Mouse (Mus musculus) midbrain, postnatal 0 days (tissue): ENCODE data around the gene Tyk2. TPM values are rescaled to one million over a fixed set of nuclear protein-coding genes. Genes with fewer than 3 reads are reported as not detected.

Experiments
- ATAC-seq: fragments of 200-750 bp; cut with Nextera tagmentation; 2 replicates; pipeline ENCODE4 v1.8.0; 2017; ENCODE audit warnings: moderate number of reproducible peaks, mild to moderate bottlenecking, moderate TSS enrichment, moderate library complexity; ENCODE audit not compliant: low FRiP score
- DNase-seq: peaks from one replicate; pipeline ENCODE4 v3.0.0-alpha.2; 2015; ENCODE audit warnings: low spot score
- H3K27ac ChIP-seq: fragments of 300-500 bp; sonication (generic); 2 replicates; pipeline ENCODE4 v1.5.1; 2014; ENCODE audit warnings: low read depth, mild to moderate bottlenecking, low read length, mixed read lengths
- H3K27me3 ChIP-seq: fragments of 300-500 bp; sonication (generic); 2 replicates; pipeline ENCODE4 v1.6.1; 2014; ENCODE audit warnings: low read length, control low read depth, mixed read lengths; ENCODE audit not compliant: insufficient read depth
- H3K36me3 ChIP-seq: fragments of 300-500 bp; sonication (generic); 2 replicates; pipeline ENCODE4 v1.6.1; 2014; ENCODE audit warnings: low read length, control low read depth, mixed read lengths; ENCODE audit not compliant: insufficient read depth
- H3K4me1 ChIP-seq: fragments of 300-500 bp; sonication (generic); 2 replicates; pipeline ENCODE4 v1.6.1; 2014; ENCODE audit warnings: mild to moderate bottlenecking, control low read depth, antibody characterized with exemption, low read length, mixed read lengths; ENCODE audit not compliant: insufficient read depth
- H3K4me2 ChIP-seq: fragments of 300-500 bp; sonication (generic); 2 replicates; pipeline ENCODE4 v1.6.1; 2014; ENCODE audit warnings: low read depth, mild to moderate bottlenecking, low read length, mixed read lengths; ENCODE audit not compliant: poor library complexity, severe bottlenecking
- H3K4me3 ChIP-seq: fragments of 300-500 bp; sonication (generic); 2 replicates; pipeline ENCODE4 v1.5.1; 2014; ENCODE audit warnings: low read depth, mild to moderate bottlenecking, low read length, moderate library complexity
- H3K9ac ChIP-seq: fragments of 300-500 bp; sonication (generic); replicated peaks from 2 replicates; pipeline ENCODE4 v1.6.1; 2014; ENCODE audit warnings: mild to moderate bottlenecking, low read length, moderate library complexity, mixed read lengths; ENCODE audit not compliant: poor library complexity, severe bottlenecking
- H3K9me3 ChIP-seq: fragments of 300-500 bp; sonication (generic); 2 replicates; pipeline ENCODE4 v1.6.1; 2016; ENCODE audit warnings: low read length, control low read depth
- CTCF ChIP-seq: IDR thresholded peaks from 2 replicates; pipeline ENCODE4 v1.5.1; 2016; ENCODE audit warnings: antibody characterized with exemption, mild to moderate bottlenecking
- WGBS: fragments of 180-500 bp; shearing (Covaris S2); extraction: QIAGEN DNeasy Blood & Tissue Kit; methylation state at CpG from one replicate; pipeline ENCODE4 v1.1.7; 2014; 5-methylcytosine and 5-hydroxymethylcytosine counted together
- polyA plus RNA-seq: library from polyadenylated mRNA; unstranded; fragments of >200 nt; fragmentation: Nextera tagmentation; extraction: Ambion mirVana; gene quantifications from 2 replicates; pipeline ENCODE4 v1.2.1, GENCODE M21; 2015
- total RNA-seq: library from RNA; depleted of rRNA; stranded (reverse); fragments of >200 nt; gene quantifications from 2 replicates; pipeline ENCODE4 v1.2.3, GENCODE M21; 2014

The Tyk2 gene
- total and polyA plus RNA-seq, 2 experiments from 2014 or later = 4.8 to 9.9 TPM

- Histone ChIP-seq H3K4me3 (peak overlapping the region; percentile 65), H3K9ac (peak overlapping the region; percentile 67), H3K36me3 (peaks cover 27% of the 10 kb centered on the region), H3K27me3 (no peaks in the 10 kb centered on the region), H3K9me3 (no peaks in the 10 kb centered on the region), H3K4me2 (peak overlapping the region; percentile 84), H3K27ac (peak overlapping the region; percentile 92), H3K4me1 (peaks cover 9% of the 10 kb centered on the region)
- ATAC-seq = peak; percentile 18; the same call in 1 of the 2 replicates
- no peak for TF ChIP-seq CTCF
- WGBS = 2% methylated on average over 24 of the region's 24 CpGs
- DNase-seq = no peak
Observed at GRCm38 (mm10) chr9:21090972-21091706, 39.9 kb downstream of the Tyk2 start.

DNA sequence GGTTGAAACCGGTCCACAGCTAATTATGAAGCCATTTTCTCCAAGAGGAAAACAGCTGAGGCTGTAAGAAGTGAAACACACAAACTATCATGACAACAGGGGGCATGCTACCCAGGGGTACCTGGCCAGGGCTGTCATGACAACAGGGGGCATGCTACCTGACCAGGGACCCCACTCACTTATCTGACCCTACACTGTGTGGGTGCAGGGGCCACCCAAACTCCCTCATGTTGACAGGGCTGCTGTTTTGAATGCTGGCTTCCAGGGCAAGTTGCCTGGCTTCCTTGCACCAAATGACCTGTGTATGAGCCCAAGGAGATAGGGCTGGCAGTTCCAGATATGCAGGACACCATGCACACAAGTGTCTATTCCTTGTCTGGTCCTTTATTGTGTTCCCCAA lies 40.5 kb downstream of the Tyk2 start:
- H3K4me2 ChIP-seq = peak overlapping the region; percentile 84
- H3K9ac ChIP-seq = peak overlapping the region; percentile 67; the same call in 1 of the 2 replicates
- 90% methylated on average over 1 of the region's 1 CpGs for WGBS

DNA sequence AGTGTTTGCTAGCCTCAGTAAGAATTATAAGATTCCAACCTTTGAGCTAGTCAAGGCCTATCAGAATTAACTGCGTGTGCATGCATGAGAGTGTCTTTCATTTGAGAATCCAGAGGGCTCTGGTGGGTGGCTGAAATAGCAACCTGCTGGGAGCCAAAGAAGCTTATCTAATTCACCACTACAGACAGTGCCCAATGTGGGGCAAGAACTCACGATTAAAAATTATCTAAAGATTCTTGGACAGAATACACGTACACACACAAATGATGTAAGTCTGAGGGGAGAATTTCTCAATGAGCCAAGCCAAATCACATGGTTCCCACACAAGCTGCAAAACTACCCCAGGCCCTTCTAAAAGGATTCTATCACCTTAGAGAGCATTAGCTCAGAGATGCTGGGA lies 47.7 kb downstream of the Tyk2 start:
- H3K9ac ChIP-seq = no peak overlapping the region

More for the DNA sequence above, 40.5 kb downstream of the Tyk2 start:
- no peaks in the 10 kb centered on the region for H3K9me3 ChIP-seq
- ATAC-seq = no peak
- H3K36me3 ChIP-seq = peaks cover 31% of the 10 kb centered on the region
- no peaks in the 10 kb centered on the region for H3K27me3 ChIP-seq
- DNase-seq = no peak
- no peak for TF ChIP-seq CTCF
- H3K27ac ChIP-seq = no peak overlapping the region; the same call in 1 of the 2 replicates
- peaks cover 9% of the 10 kb centered on the region for H3K4me1 ChIP-seq
- peak overlapping the region; percentile 65 for H3K4me3 ChIP-seq

DNA sequence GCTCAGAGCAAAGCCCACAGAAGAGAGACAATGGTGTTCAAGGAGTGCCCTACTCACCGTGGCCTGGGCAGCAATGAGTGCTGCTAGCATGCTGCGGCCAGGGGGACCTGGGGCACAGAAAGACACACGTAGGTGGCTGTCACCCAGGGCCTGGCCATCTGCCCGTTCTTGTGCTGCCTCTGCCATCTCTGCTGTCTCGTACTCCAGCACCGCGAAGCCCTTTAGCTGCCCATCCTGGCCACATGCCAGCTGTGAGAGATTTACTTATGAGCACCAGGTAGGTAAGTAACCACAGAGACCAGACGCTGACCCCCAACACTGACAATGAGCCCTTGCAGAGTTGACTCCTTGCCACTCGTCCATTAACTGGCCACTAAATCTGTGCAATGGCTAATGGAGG lies 49.9 kb downstream of the Tyk2 start:
- ATAC-seq = no peak
- Histone ChIP-seq H3K9ac (no peak overlapping the region), H3K36me3 (peaks cover 62% of the 10 kb centered on the region), H3K4me2 (no peak overlapping the region), H3K9me3 (no peaks in the 10 kb centered on the region), H3K27me3 (no peaks in the 10 kb centered on the region), H3K4me1 (no peaks in the 10 kb centered on the region), H3K27ac (no peak overlapping the region), H3K4me3 (no peak overlapping the region)
- DNase-seq = no peak
- 88% methylated on average over 9 of the region's 9 CpGs for WGBS
- TF ChIP-seq CTCF = no peak

More for the DNA sequence above, 47.7 kb downstream of the Tyk2 start:
- Histone ChIP-seq H3K9me3 (no peaks in the 10 kb centered on the region), H3K4me3 (no peak overlapping the region), H3K4me1 (no peaks in the 10 kb centered on the region), H3K36me3 (peaks cover 63% of the 10 kb centered on the region), H3K4me2 (no peak overlapping the region), H3K27me3 (no peaks in the 10 kb centered on the region), H3K27ac (no peak overlapping the region)
- DNase-seq (no peak), ATAC-seq (no peak)
- TF ChIP-seq CTCF = no peak
- 63% methylated on average over 3 of the region's 3 CpGs for WGBS

DNA sequence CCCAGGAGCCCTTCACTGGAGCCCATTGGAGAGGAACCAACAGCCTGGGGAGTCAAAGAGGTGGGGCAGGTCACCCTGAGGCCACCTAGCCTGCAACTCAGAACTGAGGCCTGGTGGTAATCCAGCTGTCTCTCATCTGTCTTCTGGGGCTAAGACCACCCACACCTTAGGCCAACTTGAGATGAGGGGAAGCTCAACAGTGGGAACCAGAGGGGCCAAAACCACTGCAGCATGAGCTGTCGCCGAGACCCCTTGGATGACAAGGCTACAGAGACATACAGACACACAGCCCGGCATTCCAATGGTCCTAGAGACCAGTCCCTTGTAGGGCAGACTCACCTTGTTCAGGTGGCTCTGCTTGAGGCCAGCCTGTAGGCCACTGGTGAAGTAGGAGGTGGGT lies 55.4 kb downstream of the Tyk2 start:
- Histone ChIP-seq H3K4me2 (no peak overlapping the region), H3K9me3 (no peaks in the 10 kb centered on the region), H3K27me3 (no peaks in the 10 kb centered on the region), H3K4me3 (no peak overlapping the region), H3K27ac (no peak overlapping the region), H3K4me1 (0 out of 2 replicates have a peak, but pooled peaks cover 6% of the 10 kb centered on the region), H3K36me3 (peaks cover 50% of the 10 kb centered on the region), H3K9ac (no peak overlapping the region)
- DNase-seq (no peak), ATAC-seq (no peak)
- WGBS = 88% methylated on average over 3 of the region's 3 CpGs
- no peak for TF ChIP-seq CTCF

DNA sequence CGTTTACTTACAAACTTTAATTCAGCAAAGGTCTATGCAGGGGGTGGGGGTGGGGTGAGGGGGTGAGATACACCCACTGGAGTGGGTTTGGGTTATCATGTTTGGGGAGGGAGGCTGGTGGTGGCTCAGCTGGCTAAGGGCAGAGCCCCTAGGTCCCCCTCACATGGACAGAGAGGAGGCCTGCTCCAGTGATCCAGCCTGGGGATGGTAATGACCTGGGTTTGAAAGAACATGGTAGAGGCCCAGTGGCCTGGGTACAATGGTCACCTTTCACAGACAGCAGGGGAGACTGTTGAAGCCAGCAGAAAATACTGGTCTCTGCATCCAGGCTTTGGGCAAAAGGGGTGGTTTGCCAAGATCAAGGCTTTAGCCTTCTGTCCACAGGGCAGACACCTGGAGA lies 56.9 kb downstream of the Tyk2 start:
- Histone ChIP-seq H3K27ac (peak overlapping the region; percentile 78; the same call in 1 of the 2 replicates), H3K9ac (no peak overlapping the region), H3K4me1 (0 out of 2 replicates have a peak, but pooled peaks cover 6% of the 10 kb centered on the region), H3K36me3 (peaks cover 36% of the 10 kb centered on the region), H3K9me3 (no peaks in the 10 kb centered on the region), H3K4me3 (no peak overlapping the region), H3K27me3 (no peaks in the 10 kb centered on the region), H3K4me2 (no peak overlapping the region; the same call in 1 of the 2 replicates)
- no peak for DNase-seq
- 93% methylated on average over 1 of the region's 1 CpGs for WGBS
- no peak for ATAC-seq
- TF ChIP-seq CTCF = no peak
